Mouse (Mus musculus): ENCODE data around the gene Mslnl. TPM values are rescaled to one million over a fixed set of nuclear protein-coding genes. Genes with fewer than 3 reads are reported as not detected.
A peak's percentile ranks its signal among the peaks of the same experiment; 100 is the strongest.
"Not testable (repeated sequence)": the region's sequence is repeated elsewhere in the genome, so short reads cannot be mapped to it uniquely, and the experiment has no call there.

Gene Mslnl
- polyA plus RNA-seq, 1 experiment = not detected

DNA sequence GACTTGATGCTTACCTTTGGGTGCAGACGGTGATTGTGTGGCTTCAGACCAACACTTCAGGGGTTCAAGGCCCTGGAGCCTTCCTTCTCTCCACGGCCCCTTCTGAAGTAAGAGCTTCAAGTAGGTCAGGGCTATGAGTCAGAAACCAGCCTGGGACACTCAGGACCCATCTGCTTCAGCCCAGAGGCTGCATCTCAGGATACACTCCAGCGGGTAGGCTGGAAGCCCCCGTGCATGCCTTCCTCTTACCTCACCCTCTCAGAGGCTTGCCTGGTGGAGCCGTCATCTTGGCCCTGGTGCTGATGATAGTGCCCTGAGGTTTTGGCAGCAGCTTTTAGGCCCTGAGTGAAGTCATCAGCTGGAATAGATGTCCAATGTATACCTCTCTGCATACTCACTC, 596 bp upstream of the Mslnl start:
- Histone ChIP-seq H3K79me2 (ENCODE audit: control insufficient read depth, insufficient read depth) (no peaks in the 10 kb centered on the region), H3K27me3 (ENCODE audit: control insufficient read depth, insufficient read depth, insufficient read length) (peaks cover 19% of the 10 kb centered on the region), H3K4me2 (ENCODE audit: low read depth) (no peak overlapping the region), H3ac (ENCODE audit: control insufficient read depth, insufficient read length) (no peak overlapping the region), H3K4me3 (no peak overlapping the region), H3K36me3 (ENCODE audit: control insufficient read depth, insufficient read depth) (no peaks in the 10 kb centered on the region)
- TF ChIP-seq USF1 (IDR thresholded peaks at IDR 0.05; ENCODE audit: low read depth) (no peak), POLR2A (IDR thresholded peaks at IDR 0.05; ENCODE audit: insufficient read length, low read depth) (no peak), MAX (IDR thresholded peaks at IDR 0.05; ENCODE audit: low read depth) (no peak), REST (IDR thresholded peaks at IDR 0.05; ENCODE audit: insufficient read depth, insufficient read length) (no peak), E2F4 (IDR thresholded peaks at IDR 0.05; ENCODE audit: insufficient read depth) (no peak), TCF3 (IDR thresholded peaks at IDR 0.05; ENCODE audit: insufficient read length, low read depth) (no peak), SRF (IDR thresholded peaks at IDR 0.05; ENCODE audit: control insufficient read depth, insufficient read length, low read depth) (no peak), POLR2AphosphoS2 (IDR thresholded peaks at IDR 0.05; ENCODE audit: insufficient read length, low read depth) (no peak), MYOG (IDR thresholded peaks at IDR 0.05; ENCODE audit: control insufficient read depth in 1 of 3, insufficient read depth in 1 of 3, insufficient read length in 2 of 3, low read depth in 2 of 3) (no peak), MYOD1 (IDR thresholded peaks at IDR 0.05; ENCODE audit: control insufficient read depth in 1 of 3, insufficient read length in 2 of 3, low read depth in 2 of 3) (no peak), CEBPB (IDR thresholded peaks at IDR 0.05; ENCODE audit: insufficient read depth, poor library complexity, severe bottlenecking) (no peak), TCF12 (IDR thresholded peaks at IDR 0.05; ENCODE audit: insufficient read depth, poor library complexity, severe bottlenecking) (no peak)

DNA sequence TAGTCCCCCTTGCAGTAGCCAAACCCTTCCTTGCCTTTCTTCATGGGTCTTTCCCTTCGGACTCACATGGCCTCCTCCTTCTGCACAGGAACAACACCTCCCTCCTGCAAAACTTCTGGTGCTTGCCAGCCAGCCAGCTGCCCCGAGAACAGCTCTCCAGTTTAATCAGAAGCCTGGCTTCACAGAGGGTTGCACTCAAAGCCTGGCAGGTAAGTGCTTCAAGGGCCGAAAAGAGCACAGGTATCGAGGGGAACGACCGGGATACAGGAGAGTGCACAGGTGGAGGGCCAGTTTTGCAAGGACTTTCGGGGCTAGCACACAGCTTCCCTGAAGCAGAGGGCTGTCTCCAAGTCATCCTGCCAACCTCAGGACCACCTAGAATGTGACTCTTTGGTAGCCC, 3.0 kb downstream of the Mslnl start:
- peaks cover 24% of the 10 kb centered on the region for H3K27me3 ChIP-seq (ENCODE audit: control insufficient read depth, insufficient read depth, insufficient read length)
- no peaks in the 10 kb centered on the region for H3K36me3 ChIP-seq (ENCODE audit: control insufficient read depth, insufficient read depth)
- H3K79me2 ChIP-seq (ENCODE audit: control insufficient read depth, insufficient read depth) = no peaks in the 10 kb centered on the region
- no peak overlapping the region for H3K4me2 ChIP-seq (ENCODE audit: low read depth)
- TF ChIP-seq TCF3 (IDR thresholded peaks at IDR 0.05; ENCODE audit: insufficient read length, low read depth) (no peak), REST (IDR thresholded peaks at IDR 0.05; ENCODE audit: insufficient read depth, insufficient read length) (no peak), E2F4 (IDR thresholded peaks at IDR 0.05; ENCODE audit: insufficient read depth) (no peak), MYOD1 (IDR thresholded peaks at IDR 0.05; ENCODE audit: control insufficient read depth in 1 of 3, insufficient read length in 2 of 3, low read depth in 2 of 3) (no peak), MYOG (IDR thresholded peaks at IDR 0.05; ENCODE audit: control insufficient read depth in 1 of 3, insufficient read depth in 1 of 3, insufficient read length in 2 of 3, low read depth in 2 of 3) (no peak), POLR2A (IDR thresholded peaks at IDR 0.05; ENCODE audit: insufficient read length, low read depth) (no peak), TCF12 (IDR thresholded peaks at IDR 0.05; ENCODE audit: insufficient read depth, poor library complexity, severe bottlenecking) (no peak), CEBPB (IDR thresholded peaks at IDR 0.05; ENCODE audit: insufficient read depth, poor library complexity, severe bottlenecking) (no peak)
- no peak overlapping the region for H3ac ChIP-seq (ENCODE audit: control insufficient read depth, insufficient read length)
- no peak overlapping the region for H3K4me3 ChIP-seq

- not testable (repeated sequence) for H3K4me3 ChIP-seq; H3K36me3 ChIP-seq (ENCODE audit: control insufficient read depth, insufficient read depth); H3ac ChIP-seq (ENCODE audit: control insufficient read depth, insufficient read length); H3K79me2 ChIP-seq (ENCODE audit: control insufficient read depth, insufficient read depth); H3K4me2 ChIP-seq (ENCODE audit: low read depth)
- peaks cover 24% of the 10 kb centered on the region for H3K27me3 ChIP-seq (ENCODE audit: control insufficient read depth, insufficient read depth, insufficient read length)
Observed at GRCm38 (mm10) chr17:25741471-25741870, 5.6 kb downstream of the Mslnl start.

DNA sequence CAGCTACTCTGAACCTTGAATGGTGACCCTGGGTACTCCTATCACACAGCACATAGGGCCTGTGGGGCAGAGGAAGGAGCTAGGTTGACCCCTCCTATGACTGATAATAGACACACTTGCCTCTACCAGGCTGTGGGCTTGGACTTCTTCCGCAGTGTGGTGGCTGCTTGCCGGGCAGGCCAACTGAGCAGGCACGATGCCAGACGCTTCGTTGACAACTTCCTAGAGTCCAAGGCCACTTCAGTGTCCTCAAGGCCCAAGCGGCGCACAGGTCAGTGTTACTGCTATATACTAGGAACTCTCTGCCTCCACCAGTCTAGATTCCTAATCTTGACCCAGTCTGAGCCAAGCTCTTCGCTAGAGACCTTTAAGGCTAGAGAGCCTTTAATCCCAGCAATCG, 8.0 kb downstream of the Mslnl start:
- TF ChIP-seq POLR2AphosphoS2 (IDR thresholded peaks at IDR 0.05; ENCODE audit: insufficient read length, low read depth) = peak; percentile 44
- no peak for TF ChIP-seq TCF3 (IDR thresholded peaks at IDR 0.05; ENCODE audit: insufficient read length, low read depth)
- TF ChIP-seq POLR2A (IDR thresholded peaks at IDR 0.05; ENCODE audit: insufficient read length, low read depth) = no peak
- Histone ChIP-seq H3K4me2 (ENCODE audit: low read depth) (no peak overlapping the region), H3K27me3 (ENCODE audit: control insufficient read depth, insufficient read depth, insufficient read length) (peaks cover 13% of the 10 kb centered on the region), H3K79me2 (ENCODE audit: control insufficient read depth, insufficient read depth) (no peaks in the 10 kb centered on the region), H3ac (ENCODE audit: control insufficient read depth, insufficient read length) (no peak overlapping the region), H3K36me3 (ENCODE audit: control insufficient read depth, insufficient read depth) (no peaks in the 10 kb centered on the region), H3K4me3 (no peak overlapping the region)

- Histone ChIP-seq H3K27me3 (ENCODE audit: control insufficient read depth, insufficient read depth, insufficient read length) (peaks cover 8% of the 10 kb centered on the region), H3K79me2 (ENCODE audit: control insufficient read depth, insufficient read depth) (no peaks in the 10 kb centered on the region), H3K4me2 (ENCODE audit: low read depth) (no peak overlapping the region), H3ac (ENCODE audit: control insufficient read depth, insufficient read length) (no peak overlapping the region), H3K36me3 (ENCODE audit: control insufficient read depth, insufficient read depth) (no peaks in the 10 kb centered on the region), H3K4me3 (no peak overlapping the region)
- no peak for TF ChIP-seq TCF3 (IDR thresholded peaks at IDR 0.05; ENCODE audit: insufficient read length, low read depth)
- TF ChIP-seq POLR2AphosphoS2 (IDR thresholded peaks at IDR 0.05; ENCODE audit: insufficient read length, low read depth) = peak; percentile 37
- TF ChIP-seq REST (IDR thresholded peaks at IDR 0.05; ENCODE audit: insufficient read depth, insufficient read length) = no peak
Observed at GRCm38 (mm10) chr17:25744311-25744710, 8.5 kb downstream of the Mslnl start.

- no peak overlapping the region for H3K4me2 ChIP-seq (ENCODE audit: low read depth)
- H3K4me3 ChIP-seq = no peak overlapping the region
- TF ChIP-seq CEBPB (IDR thresholded peaks at IDR 0.05; ENCODE audit: insufficient read depth, poor library complexity, severe bottlenecking) = no peak
- TF ChIP-seq POLR2A (IDR thresholded peaks at IDR 0.05; ENCODE audit: insufficient read length, low read depth) = no peak
- no peak for TF ChIP-seq USF1 (IDR thresholded peaks at IDR 0.05; ENCODE audit: low read depth)
- TF ChIP-seq SRF (IDR thresholded peaks at IDR 0.05; ENCODE audit: control insufficient read depth, insufficient read length, low read depth) = no peak
- TF ChIP-seq MAX (IDR thresholded peaks at IDR 0.05; ENCODE audit: low read depth) = no peak
- TF ChIP-seq MYOG (IDR thresholded peaks at IDR 0.05; ENCODE audit: control insufficient read depth in 1 of 3, insufficient read depth in 1 of 3, insufficient read length in 2 of 3, low read depth in 2 of 3) = no peak
- TF ChIP-seq POLR2AphosphoS2 (IDR thresholded peaks at IDR 0.05; ENCODE audit: insufficient read length, low read depth) = no peak
- TF ChIP-seq TCF12 (IDR thresholded peaks at IDR 0.05; ENCODE audit: insufficient read depth, poor library complexity, severe bottlenecking) = no peak
- TF ChIP-seq REST (IDR thresholded peaks at IDR 0.05; ENCODE audit: insufficient read depth, insufficient read length) = no peak
- TF ChIP-seq E2F4 (IDR thresholded peaks at IDR 0.05; ENCODE audit: insufficient read depth) = no peak
- no peak for TF ChIP-seq MYOD1 (IDR thresholded peaks at IDR 0.05; ENCODE audit: control insufficient read depth in 1 of 3, insufficient read length in 2 of 3, low read depth in 2 of 3)
- no peak for TF ChIP-seq TCF3 (IDR thresholded peaks at IDR 0.05; ENCODE audit: insufficient read length, low read depth)
- H3K36me3 ChIP-seq (ENCODE audit: control insufficient read depth, insufficient read depth) = no peaks in the 10 kb centered on the region
- H3K79me2 ChIP-seq (ENCODE audit: control insufficient read depth, insufficient read depth) = no peaks in the 10 kb centered on the region
- H3ac ChIP-seq (ENCODE audit: control insufficient read depth, insufficient read length) = no peak overlapping the region
- H3K27me3 ChIP-seq (ENCODE audit: control insufficient read depth, insufficient read depth, insufficient read length) = no peaks in the 10 kb centered on the region
Observed at GRCm38 (mm10) chr17:25748238-25748637, 12.4 kb downstream of the Mslnl start.
